Mouse (Mus musculus): Measurements from ENCODE around the gene Cyp2j7. TPM values are rescaled to one million over a fixed set of nuclear protein-coding genes. Genes with fewer than 3 reads are reported as not detected.

Cyp2j7 gene
- polyA plus RNA-seq (2015; fragmentation: Illumina TruSeq; extraction: RNeasy Lipid Tissue Mini Kit (QIAGEN cat#74804); ENCODE audit: low read depth, low replicate concordance), result not detected

DNA sequence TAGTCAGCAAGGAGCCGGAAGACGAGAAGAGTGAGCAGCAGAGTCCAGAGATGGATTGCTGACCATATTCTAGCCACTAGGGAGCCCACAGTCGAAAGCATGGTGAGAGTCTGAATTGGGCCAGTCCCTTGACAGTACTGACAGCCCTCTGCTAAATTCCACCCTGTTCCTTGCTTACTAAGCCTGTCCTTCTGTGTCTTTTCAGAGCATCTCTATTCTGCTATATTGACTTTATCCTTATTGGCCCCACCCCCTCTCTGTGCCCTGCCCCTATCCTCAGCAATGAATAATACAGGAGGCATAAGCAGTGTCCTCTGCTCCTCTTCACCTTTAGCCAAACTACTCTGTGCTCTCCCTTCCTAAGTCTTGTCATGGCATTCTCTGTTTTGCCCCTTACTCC lies at the start of gene Cyp2j7:
Cyp2j7 (minus strand) TSS at position 101 of the 400 bp plus-strand sequence.

Other genes with a start within 250 kb of the Cyp2j7 start
- gene Cyp2j13, start 159.1 kb downstream of the Cyp2j7 start, polyA plus RNA-seq (2015; fragmentation: Illumina TruSeq; extraction: RNeasy Lipid Tissue Mini Kit (QIAGEN cat#74804); ENCODE audit: low read depth, low replicate concordance), result not detected
- gene Cyp2j12, start 95.5 kb downstream of the Cyp2j7 start, polyA plus RNA-seq (2015; fragmentation: Illumina TruSeq; extraction: RNeasy Lipid Tissue Mini Kit (QIAGEN cat#74804); ENCODE audit: low read depth, low replicate concordance), result 7.9 TPM
- not detected for gene Cyp2j11, start 112.0 kb upstream of the Cyp2j7 start, polyA plus RNA-seq (2015; fragmentation: Illumina TruSeq; extraction: RNeasy Lipid Tissue Mini Kit (QIAGEN cat#74804); ENCODE audit: low read depth, low replicate concordance)

Measured in brain, adult 10 weeks (tissue).